Mouse (Mus musculus): ENCODE results near the gene Celf3.
A peak's percentile ranks its signal among the peaks of the same experiment; 100 is the strongest.

The Celf3 gene

DNA sequence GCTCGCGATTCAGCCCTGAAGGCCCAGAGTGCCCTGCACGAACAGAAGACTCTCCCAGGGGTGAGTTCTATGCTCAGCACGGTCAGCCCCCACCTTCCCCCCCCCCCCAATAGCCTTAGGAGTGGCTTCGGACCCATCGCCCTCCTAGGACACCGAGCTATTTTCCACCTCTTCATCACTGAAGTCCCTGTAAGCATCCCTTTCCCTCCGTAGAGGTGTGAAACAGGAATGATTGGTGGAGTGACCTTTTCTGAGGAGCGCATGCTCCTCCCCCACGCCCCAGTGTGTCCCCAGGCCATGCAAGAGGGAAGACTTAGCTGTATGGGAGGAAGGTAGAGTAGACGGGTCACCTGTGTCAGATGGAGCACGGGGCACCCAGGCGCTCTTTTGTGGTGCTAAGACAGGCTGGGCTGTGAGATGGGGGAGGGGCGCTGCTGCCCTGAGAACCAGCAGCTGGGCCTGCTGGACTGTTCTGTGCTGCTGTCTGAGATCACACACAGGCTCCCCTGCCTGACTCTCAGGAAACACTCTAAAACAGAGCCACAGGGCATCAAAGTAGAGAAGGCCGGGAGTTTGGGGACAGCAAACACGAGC is 2.3 kb downstream of the Celf3 start, which contains the start of gene Riiad1:
Riiad1 (minus strand) TSS at position 51 of the 594 bp plus-strand sequence.
- DNase-seq (ENCODE audit: low spot score), result no peak

DNA sequence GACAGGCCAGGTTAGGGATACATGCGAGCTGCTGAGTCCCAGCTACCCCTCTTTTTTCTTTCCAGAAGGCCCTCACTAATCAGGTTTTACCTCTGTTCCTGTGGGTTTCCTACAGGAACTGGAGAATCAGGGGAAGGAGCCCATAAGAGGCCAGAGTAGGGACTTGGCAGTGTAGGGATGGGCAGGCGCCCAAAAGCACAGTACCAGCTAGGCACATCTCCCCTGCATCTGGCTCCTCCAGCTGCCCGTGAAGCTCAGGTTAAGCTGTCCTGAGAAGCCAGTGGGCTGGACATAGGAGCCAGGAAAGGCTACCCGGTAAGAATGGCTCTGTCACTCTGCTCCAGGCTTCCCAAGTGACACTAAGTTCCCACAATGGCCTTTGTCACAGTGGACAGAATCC is 3.3 kb downstream of the Celf3 start:
- no peak for DNase-seq (ENCODE audit: low spot score)

- no peak for DNase-seq (ENCODE audit: low spot score)
Measured at GRCm38 (mm10) chr3:94482764-94483385, 4.8 kb downstream of the Celf3 start.

DNA sequence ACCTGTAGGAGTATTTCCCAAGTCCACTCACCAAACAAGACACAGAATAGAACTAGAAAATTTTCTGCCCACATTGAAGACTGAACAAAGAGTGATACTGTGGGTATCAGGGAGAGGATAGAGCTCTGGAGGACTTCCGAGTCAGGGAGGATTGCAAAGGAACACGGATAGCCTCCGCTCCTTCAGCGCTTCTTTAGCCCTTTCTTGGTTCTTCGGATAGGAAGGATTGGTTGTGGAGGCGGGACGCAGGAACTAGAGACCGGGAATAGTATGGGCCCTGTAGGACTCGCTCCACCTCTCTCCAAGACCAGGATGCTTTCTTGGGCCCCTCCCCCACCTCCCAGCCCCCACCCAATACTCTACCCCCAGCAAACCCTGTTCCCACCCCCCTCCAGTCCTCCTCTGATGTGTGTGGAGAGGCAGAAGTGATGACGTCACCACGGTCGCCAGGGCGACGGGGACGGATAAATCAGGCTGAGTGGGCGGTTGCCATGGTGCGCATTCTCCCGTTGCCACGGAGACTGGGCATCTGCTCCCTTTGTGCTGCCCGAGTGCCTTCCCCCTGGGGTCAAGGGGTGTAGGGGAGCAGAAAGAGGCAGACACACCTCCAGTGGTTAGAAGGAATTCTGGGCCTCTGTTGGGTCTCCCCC is 5.8 kb downstream of the Celf3 start:
- no peak for DNase-seq (ENCODE audit: low spot score)

DNA sequence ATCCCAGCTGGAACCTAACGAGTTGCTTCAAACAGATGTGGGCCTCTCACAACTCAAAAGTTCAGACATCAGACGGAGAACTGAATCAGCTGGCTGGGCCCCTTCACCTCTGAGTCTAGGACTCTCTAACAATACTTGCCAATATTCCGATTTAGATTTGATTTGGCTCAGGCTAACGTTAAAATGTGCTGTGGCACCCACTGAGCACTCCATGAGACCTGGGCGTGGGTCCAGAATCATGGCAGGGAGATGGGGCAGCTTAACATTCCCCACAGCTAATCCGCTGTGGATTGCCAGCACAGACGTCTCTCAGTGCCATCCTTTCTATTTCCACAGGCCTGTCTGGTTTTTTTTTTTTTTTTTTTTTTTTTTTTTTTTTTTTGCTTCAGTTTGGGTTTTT is 7.8 kb downstream of the Celf3 start:
- no peak for DNase-seq (ENCODE audit: low spot score)

- no peak for DNase-seq (ENCODE audit: low spot score)
Measured at GRCm38 (mm10) chr3:94487581-94487980, 9.5 kb downstream of the Celf3 start.

- DNase-seq (ENCODE audit: low spot score), result no peak
Measured at GRCm38 (mm10) chr3:94497162-94497561, 19.1 kb downstream of the Celf3 start.

- DNase-seq (ENCODE audit: low spot score), result no peak
Measured at GRCm38 (mm10) chr3:94502243-94502642, 24.1 kb downstream of the Celf3 start.

- DNase-seq (ENCODE audit: low spot score), result no peak
Measured at GRCm38 (mm10) chr3:94506664-94507063, 28.6 kb downstream of the Celf3 start.

DNA sequence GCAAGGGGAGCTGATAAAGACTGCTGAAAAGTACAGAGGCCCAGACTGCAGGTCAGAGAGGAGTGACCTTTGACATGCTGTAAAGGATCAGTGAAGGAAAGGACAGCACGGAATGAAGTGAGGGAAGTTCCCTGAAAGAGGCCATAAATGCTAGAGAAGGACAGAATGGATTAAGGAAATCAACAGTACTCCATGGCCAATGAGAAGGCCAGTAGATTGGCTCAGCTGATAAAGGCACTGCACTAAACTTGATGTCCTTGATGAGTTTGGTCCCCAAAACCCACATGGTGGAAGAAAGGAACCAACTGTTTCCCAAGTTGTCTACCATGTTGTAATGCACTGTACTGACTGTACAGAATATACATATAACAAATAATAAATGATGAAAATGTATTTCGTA is 48.6 kb downstream of the Celf3 start:
- no peak for DNase-seq (ENCODE audit: low spot score)

DNA sequence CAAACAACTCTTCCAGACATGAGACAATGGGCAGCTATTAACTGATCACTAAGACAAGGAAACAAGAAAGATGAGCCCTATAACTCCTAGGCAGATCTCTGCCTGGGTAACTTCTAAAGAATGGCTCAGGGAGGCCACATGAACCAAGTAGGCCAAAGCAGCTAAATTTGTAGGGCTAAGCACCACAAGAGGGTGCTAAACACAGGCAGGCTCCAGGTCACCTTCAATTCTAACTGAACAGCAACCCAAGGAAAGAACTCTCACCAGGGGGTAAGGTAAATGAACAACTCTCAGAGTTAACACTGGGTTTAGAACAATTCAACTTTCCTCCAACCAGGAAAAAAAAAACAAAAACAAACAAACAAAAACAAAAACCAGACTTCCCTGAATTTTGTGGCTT is 55.9 kb downstream of the Celf3 start:
- no peak for DNase-seq (ENCODE audit: low spot score)

DNA sequence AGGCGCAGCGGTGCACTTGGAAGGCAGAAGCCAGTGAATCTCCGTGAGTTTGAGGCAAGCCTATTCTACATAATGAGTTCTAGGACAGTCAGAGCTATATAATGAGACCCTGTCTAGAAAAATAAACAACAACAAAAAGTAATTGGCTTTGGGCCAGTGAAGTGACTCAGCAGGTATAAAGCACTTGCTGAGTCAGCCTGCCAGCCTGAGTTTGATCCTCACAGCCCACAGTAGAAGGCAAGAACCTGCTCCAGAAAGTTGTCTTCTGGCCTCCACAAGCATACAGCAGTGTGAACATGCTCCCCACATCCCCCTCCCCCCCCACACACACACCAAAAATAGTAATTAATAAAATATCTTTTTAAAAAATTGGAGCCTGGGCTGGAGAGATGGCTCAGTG is 59.1 kb downstream of the Celf3 start:
- peak; percentile 9 for DNase-seq (ENCODE audit: low spot score)
